Mouse (Mus musculus) leukemia stem cell, adult 10-12 weeks (primary cell): ENCODE measurements around the gene Gm21409. TPM values are rescaled to one million over a fixed set of nuclear protein-coding genes. Genes with fewer than 3 reads are reported as not detected.

Experiments used
- polyA plus RNA-seq: library from polyadenylated mRNA; stranded (reverse); fragments of >175 nt; gene quantifications from 2 replicates; pipeline ENCODE4 v1.2.3, GENCODE M21; 2012; ENCODE audit warnings: low replicate concordance

Gene Gm21409
- polyA plus RNA-seq = not detected in 2 replicates

GRCm38 (mm10) chrY:84746385-84746784, at the start of gene Gm21409:
Gene Gm21409, plus strand, starts transcription at chrY:84746685.

Other genes with a start within 250 kb of the Gm21409 start
- not detected in 2 replicates for gene Gm21394, start 181.8 kb upstream of the Gm21409 start, polyA plus RNA-seq